Mouse (Mus musculus): Measurements from ENCODE around the gene Calm1. TPM values are rescaled to one million over a fixed set of nuclear protein-coding genes. Genes with fewer than 3 reads are reported as not detected.

Gene Calm1
- polyA plus RNA-seq, 1 experiment from 2014 or later = 1,565 TPM

GRCm38 (mm10) chr12:100244580-100244979 is 45.3 kb downstream of the Calm1 start:
- no peak overlapping the region for H3K4me2 ChIP-seq
- no peaks in the 10 kb centered on the region for H3K27me3 ChIP-seq (ENCODE audit: control insufficient read depth, insufficient read depth, low read length)
- DNase-seq (ENCODE audit: low spot score, missing footprints) (peak; percentile 88), ATAC-seq (ENCODE audit: low FRiP score) (peak; percentile 56)
- H3K4me3 ChIP-seq (ENCODE audit: low read depth, low read length) = no peak overlapping the region
- peak overlapping the region; percentile 36 for H3K9ac ChIP-seq (ENCODE audit: low read length)
- H3K4me1 ChIP-seq (ENCODE audit: control insufficient read depth, insufficient read depth, low read length) = peaks cover 14% of the 10 kb centered on the region
- H3K27ac ChIP-seq (ENCODE audit: low read depth, low read length) = peak overlapping the region; percentile 53
- H3K9me3 ChIP-seq (ENCODE audit: control insufficient read depth, low read length) = no peaks in the 10 kb centered on the region
- 11% methylated on average over 5 of the region's 5 CpGs for WGBS
- no peaks in the 10 kb centered on the region for H3K36me3 ChIP-seq (ENCODE audit: control insufficient read depth, insufficient read depth, low read length)

DNA sequence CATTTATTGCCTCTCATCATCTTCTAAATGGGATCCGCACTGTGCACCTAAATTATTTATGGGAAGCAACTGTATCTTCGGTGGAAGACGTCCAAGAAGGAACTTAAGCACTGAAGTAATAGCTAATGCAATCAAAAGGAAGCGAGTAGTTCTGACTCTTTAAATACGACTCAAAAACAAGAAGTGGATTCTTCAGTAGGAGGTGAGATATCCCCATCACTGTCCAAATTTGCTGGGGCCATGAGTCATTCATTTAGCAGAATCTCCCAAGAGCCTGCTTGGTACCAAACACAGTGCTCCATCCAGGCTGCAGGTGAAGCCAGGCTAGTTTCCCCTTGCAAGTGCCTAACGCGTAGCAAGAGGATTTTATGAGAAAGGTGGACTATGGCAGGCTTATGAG is 49.9 kb downstream of the Calm1 start:
- Histone ChIP-seq H3K9me3 (ENCODE audit: control insufficient read depth, low read length) (no peaks in the 10 kb centered on the region), H3K27me3 (ENCODE audit: control insufficient read depth, insufficient read depth, low read length) (no peaks in the 10 kb centered on the region), H3K36me3 (ENCODE audit: control insufficient read depth, insufficient read depth, low read length) (no peaks in the 10 kb centered on the region), H3K27ac (ENCODE audit: low read depth, low read length) (no peak overlapping the region), H3K4me2 (no peak overlapping the region), H3K4me1 (ENCODE audit: control insufficient read depth, insufficient read depth, low read length) (peaks cover 8% of the 10 kb centered on the region), H3K4me3 (ENCODE audit: low read depth, low read length) (no peak overlapping the region), H3K9ac (ENCODE audit: low read length) (no peak overlapping the region)
- DNase-seq (ENCODE audit: low spot score, missing footprints) = no peak
- WGBS = 93% methylated on average over 7 of the region's 7 CpGs
- no peak for ATAC-seq (ENCODE audit: low FRiP score)

DNA sequence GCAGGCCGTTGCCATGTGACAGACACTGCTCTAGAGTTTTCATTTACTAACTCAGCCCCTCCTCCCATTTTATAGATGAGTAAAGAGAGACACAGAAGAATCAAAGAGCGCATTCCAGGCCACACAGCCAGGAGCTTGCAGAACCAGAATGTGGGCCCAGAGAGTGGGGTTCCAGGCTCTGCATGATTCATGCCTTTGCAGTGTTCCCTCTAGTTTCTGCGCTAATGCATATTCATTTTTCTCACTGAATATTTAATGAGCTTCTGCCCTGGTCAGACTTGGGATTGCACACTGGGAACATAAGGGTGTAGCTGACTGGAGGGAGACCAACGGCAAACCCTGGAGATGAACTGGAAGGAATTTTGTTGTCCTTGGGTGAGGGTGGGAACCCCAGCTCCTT is 55.2 kb downstream of the Calm1 start:
- Histone ChIP-seq H3K9me3 (ENCODE audit: control insufficient read depth, low read length) (no peaks in the 10 kb centered on the region), H3K4me2 (no peak overlapping the region), H3K4me3 (ENCODE audit: low read depth, low read length) (no peak overlapping the region), H3K27ac (ENCODE audit: low read depth, low read length) (no peak overlapping the region), H3K36me3 (ENCODE audit: control insufficient read depth, insufficient read depth, low read length) (no peaks in the 10 kb centered on the region), H3K27me3 (ENCODE audit: control insufficient read depth, insufficient read depth, low read length) (no peaks in the 10 kb centered on the region), H3K4me1 (ENCODE audit: control insufficient read depth, insufficient read depth, low read length) (no peaks in the 10 kb centered on the region), H3K9ac (ENCODE audit: low read length) (no peak overlapping the region)
- ATAC-seq (ENCODE audit: low FRiP score) (no peak), DNase-seq (ENCODE audit: low spot score, missing footprints) (no peak)
- 81% methylated on average over 4 of the region's 4 CpGs for WGBS

GRCm38 (mm10) chr12:100255441-100255949 is 56.3 kb downstream of the Calm1 start:
- DNase-seq (ENCODE audit: low spot score, missing footprints) (no peak), ATAC-seq (ENCODE audit: low FRiP score) (no peak)
- Histone ChIP-seq H3K9ac (ENCODE audit: low read length) (no peak overlapping the region), H3K27me3 (ENCODE audit: control insufficient read depth, insufficient read depth, low read length) (no peaks in the 10 kb centered on the region), H3K36me3 (ENCODE audit: control insufficient read depth, insufficient read depth, low read length) (no peaks in the 10 kb centered on the region), H3K27ac (ENCODE audit: low read depth, low read length) (no peak overlapping the region), H3K4me2 (no peak overlapping the region), H3K9me3 (ENCODE audit: control insufficient read depth, low read length) (no peaks in the 10 kb centered on the region), H3K4me1 (ENCODE audit: control insufficient read depth, insufficient read depth, low read length) (no peaks in the 10 kb centered on the region), H3K4me3 (ENCODE audit: low read depth, low read length) (no peak overlapping the region)
- WGBS = 85% methylated on average over 2 of the region's 2 CpGs

DNA sequence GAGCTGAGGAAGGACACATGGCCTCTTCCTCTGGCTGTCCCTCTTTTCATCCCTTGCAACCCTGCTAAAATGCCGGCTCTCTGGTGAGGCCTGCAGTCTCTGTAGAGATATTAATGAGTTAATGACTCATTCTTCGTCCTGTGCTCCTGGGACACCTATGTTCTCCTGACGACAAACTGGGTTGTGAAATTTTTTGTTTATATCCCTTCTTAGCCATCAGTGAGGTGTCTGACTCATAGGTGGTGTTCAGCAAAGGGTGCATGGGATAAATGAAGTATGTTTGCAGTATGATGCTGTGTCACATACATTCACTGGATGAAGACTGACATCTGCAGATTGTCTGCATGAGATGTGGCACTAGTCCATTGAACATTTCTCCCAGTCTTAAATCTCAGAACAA is 58.5 kb downstream of the Calm1 start:
- Histone ChIP-seq H3K4me1 (ENCODE audit: control insufficient read depth, insufficient read depth, low read length) (no peaks in the 10 kb centered on the region), H3K36me3 (ENCODE audit: control insufficient read depth, insufficient read depth, low read length) (no peaks in the 10 kb centered on the region), H3K4me2 (no peak overlapping the region), H3K27me3 (ENCODE audit: control insufficient read depth, insufficient read depth, low read length) (no peaks in the 10 kb centered on the region), H3K9ac (ENCODE audit: low read length) (no peak overlapping the region), H3K9me3 (ENCODE audit: control insufficient read depth, low read length) (no peaks in the 10 kb centered on the region), H3K4me3 (ENCODE audit: low read depth, low read length) (no peak overlapping the region), H3K27ac (ENCODE audit: low read depth, low read length) (no peak overlapping the region)
- 87% methylated on average over 3 of the region's 3 CpGs for WGBS
- DNase-seq (ENCODE audit: low spot score, missing footprints) = no peak
- ATAC-seq (ENCODE audit: low FRiP score) = no peak

Other genes with a start within 250 kb of the Calm1 start
- gene Kcnk13, start 234.9 kb upstream of the Calm1 start, polyA plus RNA-seq (2014; fragmentation: Nextera tagmentation; extraction: Ambion mirVana) = 0.15 and 0.18 TPM in 2 replicates
- 448 and 451 TPM in 2 replicates for gene Psmc1, start 89.3 kb upstream of the Calm1 start, polyA plus RNA-seq (2014; fragmentation: Nextera tagmentation; extraction: Ambion mirVana)
- gene Nrde2, start 39.8 kb upstream of the Calm1 start, polyA plus RNA-seq (2014; fragmentation: Nextera tagmentation; extraction: Ambion mirVana) = 11.6 and 13.5 TPM in 2 replicates

All from midbrain, embryonic 11.5 days (tissue).